Mouse (Mus musculus): ENCODE measurements around the gene Crlf1. TPM values are rescaled to one million over a fixed set of nuclear protein-coding genes. Genes with fewer than 3 reads are reported as not detected.

The Crlf1 gene
- polyA plus RNA-seq, 1 experiment from 2014 or later: 0.92 TPM

GRCm38 (mm10) chr8:70530314-70530713 is 37.4 kb downstream of the Crlf1 start:
- 88% methylated on average over 2 of the region's 2 CpGs for WGBS
- H3K4me3 ChIP-seq: no peak overlapping the region
- H3K27ac ChIP-seq (replicated peaks): no peak overlapping the region
- H3K4me2 ChIP-seq (replicated peaks): no peak overlapping the region
- peaks cover 59% of the 10 kb centered on the region for H3K36me3 ChIP-seq
- H3K4me1 ChIP-seq: peaks cover 23% of the 10 kb centered on the region
- no peaks in the 10 kb centered on the region for H3K27me3 ChIP-seq
- H3K9ac ChIP-seq (replicated peaks): no peak overlapping the region
- H3K9me3 ChIP-seq: no peaks in the 10 kb centered on the region
- ATAC-seq (ENCODE audit: low FRiP score, low read depth): no peak

GRCm38 (mm10) chr8:70534281-70534680 is 41.3 kb downstream of the Crlf1 start:
- Histone ChIP-seq H3K9me3 (no peaks in the 10 kb centered on the region), H3K4me1 (peaks cover 11% of the 10 kb centered on the region), H3K4me2 (replicated peaks) (no peak overlapping the region), H3K36me3 (peaks cover 76% of the 10 kb centered on the region), H3K9ac (replicated peaks) (no peak overlapping the region), H3K4me3 (no peak overlapping the region), H3K27me3 (no peaks in the 10 kb centered on the region), H3K27ac (replicated peaks) (no peak overlapping the region)
- WGBS: 95% methylated on average over 12 of the region's 12 CpGs
- no peak for ATAC-seq (ENCODE audit: low FRiP score, low read depth)

GRCm38 (mm10) chr8:70535221-70535620 is 42.3 kb downstream of the Crlf1 start:
- H3K4me2 ChIP-seq (replicated peaks): no peak overlapping the region
- no peaks in the 10 kb centered on the region for H3K9me3 ChIP-seq
- no peak overlapping the region for H3K27ac ChIP-seq (replicated peaks)
- peaks cover 67% of the 10 kb centered on the region for H3K36me3 ChIP-seq
- WGBS: 99% methylated on average over 3 of the region's 3 CpGs
- ATAC-seq (ENCODE audit: low FRiP score, low read depth): no peak
- no peak overlapping the region for H3K4me3 ChIP-seq
- H3K9ac ChIP-seq (replicated peaks): no peak overlapping the region
- no peaks in the 10 kb centered on the region for H3K27me3 ChIP-seq
- H3K4me1 ChIP-seq: peaks cover 11% of the 10 kb centered on the region

GRCm38 (mm10) chr8:70535701-70536100 is 42.7 kb downstream of the Crlf1 start:
- Histone ChIP-seq H3K9me3 (no peaks in the 10 kb centered on the region), H3K36me3 (peaks cover 64% of the 10 kb centered on the region), H3K27me3 (no peaks in the 10 kb centered on the region), H3K4me2 (replicated peaks) (no peak overlapping the region), H3K27ac (replicated peaks) (no peak overlapping the region), H3K9ac (replicated peaks) (no peak overlapping the region), H3K4me1 (peaks cover 16% of the 10 kb centered on the region), H3K4me3 (no peak overlapping the region)
- WGBS: 87% methylated on average over 2 of the region's 2 CpGs
- ATAC-seq (ENCODE audit: low FRiP score, low read depth): no peak

GRCm38 (mm10) chr8:70538024-70538579 is 45.1 kb downstream of the Crlf1 start:
- no peaks in the 10 kb centered on the region for H3K9me3 ChIP-seq
- H3K27ac ChIP-seq (replicated peaks): peak overlapping the region; percentile 63
- 16% methylated on average over 24 of the region's 24 CpGs for WGBS
- peak overlapping the region; percentile 72 for H3K4me3 ChIP-seq
- peaks cover 32% of the 10 kb centered on the region for H3K4me1 ChIP-seq
- H3K27me3 ChIP-seq: no peaks in the 10 kb centered on the region
- peak overlapping the region; percentile 77 for H3K4me2 ChIP-seq (replicated peaks)
- ATAC-seq (ENCODE audit: low FRiP score, low read depth): peak; percentile 25
- H3K9ac ChIP-seq (replicated peaks): peak overlapping the region; percentile 20; the same call in 1 of the 2 replicates
- peaks cover 40% of the 10 kb centered on the region for H3K36me3 ChIP-seq

GRCm38 (mm10) chr8:70538633-70539076 is 45.7 kb downstream of the Crlf1 start:
- Histone ChIP-seq H3K27me3 (no peaks in the 10 kb centered on the region), H3K9me3 (no peaks in the 10 kb centered on the region), H3K4me2 (replicated peaks) (peak overlapping the region; percentile 77), H3K9ac (replicated peaks) (peak overlapping the region; percentile 20; the same call in 1 of the 2 replicates), H3K4me1 (peaks cover 32% of the 10 kb centered on the region), H3K4me3 (peak overlapping the region; percentile 72), H3K27ac (replicated peaks) (peak overlapping the region; percentile 94), H3K36me3 (peaks cover 35% of the 10 kb centered on the region)
- under 1% methylated on average over 32 of the region's 32 CpGs for WGBS
- peak; percentile 74 for ATAC-seq (ENCODE audit: low FRiP score, low read depth)

- WGBS: under 1% methylated on average over 56 of the region's 58 CpGs
- Histone ChIP-seq H3K27ac (replicated peaks) (peak within 1 kb of the TSS; percentile 94), H3K4me3 (peak within 1 kb of the TSS; percentile 72), H3K4me1 (peaks cover 32% of the 10 kb centered on the region), H3K9ac (replicated peaks) (peak within 1 kb of the TSS; percentile 78), H3K36me3 (peaks cover 29% of the 10 kb centered on the region), H3K9me3 (no peaks in the 10 kb centered on the region), H3K27me3 (no peaks in the 10 kb centered on the region), H3K4me2 (replicated peaks) (peak within 1 kb of the TSS; percentile 77)
- peak; percentile 84 for ATAC-seq (ENCODE audit: low FRiP score, low read depth)
Observed at GRCm38 (mm10) chr8:70539077-70539813, 46.3 kb downstream of the Crlf1 start, which contains the start of gene Ell. Gene Ell, plus strand, starts transcription at chr8:70539457.

- H3K27me3 ChIP-seq: no peaks in the 10 kb centered on the region
- peak overlapping the region; percentile 78 for H3K9ac ChIP-seq (replicated peaks)
- no peaks in the 10 kb centered on the region for H3K9me3 ChIP-seq
- 11% methylated on average over 4 of the region's 4 CpGs for WGBS
- ATAC-seq (ENCODE audit: low FRiP score, low read depth): no peak
- peak overlapping the region; percentile 77 for H3K4me2 ChIP-seq (replicated peaks)
- peaks cover 32% of the 10 kb centered on the region for H3K4me1 ChIP-seq
- peak overlapping the region; percentile 94 for H3K27ac ChIP-seq (replicated peaks)
- peak overlapping the region; percentile 72 for H3K4me3 ChIP-seq
- peaks cover 20% of the 10 kb centered on the region for H3K36me3 ChIP-seq
Observed at GRCm38 (mm10) chr8:70540013-70540506, 47.1 kb downstream of the Crlf1 start.

GRCm38 (mm10) chr8:70540507-70541071 is 47.6 kb downstream of the Crlf1 start:
- Histone ChIP-seq H3K4me2 (replicated peaks) (peak overlapping the region; percentile 77), H3K27me3 (no peaks in the 10 kb centered on the region), H3K36me3 (peaks cover 15% of the 10 kb centered on the region), H3K4me3 (peak overlapping the region; percentile 72), H3K27ac (replicated peaks) (no peak overlapping the region), H3K4me1 (peaks cover 32% of the 10 kb centered on the region), H3K9me3 (no peaks in the 10 kb centered on the region), H3K9ac (replicated peaks) (peak overlapping the region; percentile 78)
- no peak for ATAC-seq (ENCODE audit: low FRiP score, low read depth)
- 65% methylated on average over 7 of the region's 7 CpGs for WGBS

GRCm38 (mm10) chr8:70541081-70541480 is 48.1 kb downstream of the Crlf1 start:
- 89% methylated on average over 5 of the region's 5 CpGs for WGBS
- Histone ChIP-seq H3K4me3 (peak overlapping the region; percentile 72; the same call in 1 of the 2 replicates), H3K4me1 (peaks cover 32% of the 10 kb centered on the region), H3K4me2 (replicated peaks) (peak overlapping the region; percentile 77), H3K9ac (replicated peaks) (peak overlapping the region; percentile 78; the same call in 1 of the 2 replicates), H3K27me3 (no peaks in the 10 kb centered on the region), H3K27ac (replicated peaks) (no peak overlapping the region), H3K9me3 (no peaks in the 10 kb centered on the region), H3K36me3 (peaks cover 11% of the 10 kb centered on the region)
- no peak for ATAC-seq (ENCODE audit: low FRiP score, low read depth)

GRCm38 (mm10) chr8:70544200-70544687 is 51.3 kb downstream of the Crlf1 start:
- Histone ChIP-seq H3K9ac (replicated peaks) (0 out of 2 replicates have a peak overlapping the region, but pooled peaks have one; percentile 3), H3K9me3 (no peaks in the 10 kb centered on the region), H3K27me3 (no peaks in the 10 kb centered on the region), H3K27ac (replicated peaks) (no peak overlapping the region), H3K4me1 (peaks cover 24% of the 10 kb centered on the region), H3K4me3 (no peak overlapping the region), H3K36me3 (no peaks in the 10 kb centered on the region), H3K4me2 (replicated peaks) (no peak overlapping the region)
- no peak for ATAC-seq (ENCODE audit: low FRiP score, low read depth)
- 80% methylated on average over 6 of the region's 6 CpGs for WGBS

- no peak overlapping the region for H3K4me3 ChIP-seq
- H3K9me3 ChIP-seq: no peaks in the 10 kb centered on the region
- WGBS: 93% methylated on average over 4 of the region's 4 CpGs
- H3K9ac ChIP-seq (replicated peaks): no peak overlapping the region
- H3K27ac ChIP-seq (replicated peaks): no peak overlapping the region
- H3K4me1 ChIP-seq: peaks cover 9% of the 10 kb centered on the region
- ATAC-seq (ENCODE audit: low FRiP score, low read depth): no peak
- H3K36me3 ChIP-seq: no peaks in the 10 kb centered on the region
- H3K27me3 ChIP-seq: no peaks in the 10 kb centered on the region
- no peak overlapping the region for H3K4me2 ChIP-seq (replicated peaks)
Observed at GRCm38 (mm10) chr8:70546412-70546811, 53.5 kb downstream of the Crlf1 start.

Data from midbrain, embryonic 12.5 days (tissue).